Mouse (Mus musculus): Measurements from ENCODE around the gene Gnaq.

- no peak for TF ChIP-seq PAX5 (IDR thresholded peaks at IDR 0.05; ENCODE audit: low read length)
- TF ChIP-seq POLR2A (IDR thresholded peaks at IDR 0.05; ENCODE audit: low read depth, low read length), result no peak
- TF ChIP-seq CTCF (conservative IDR thresholded peaks at IDR 0.05 in 1 of 2, IDR thresholded peaks at IDR 0.05 in 1 of 2; ENCODE audit: low read depth in 2 of 2, low read length in 2 of 2), result no peak
Observed at GRCm38 (mm10) chr19:16378565-16378964, 245.9 kb downstream of the Gnaq start.

Data from CH12.LX (cell line).